Mouse (Mus musculus) left cerebral cortex, adult 11 months (tissue): ENCODE data around the gene Gli2.

ENCODE experiments used
- DNase-seq: peaks from one replicate; pipeline ENCODE4 v3.0.0; 2022; ENCODE audit warnings: low spot score

The Gli2 gene

DNA sequence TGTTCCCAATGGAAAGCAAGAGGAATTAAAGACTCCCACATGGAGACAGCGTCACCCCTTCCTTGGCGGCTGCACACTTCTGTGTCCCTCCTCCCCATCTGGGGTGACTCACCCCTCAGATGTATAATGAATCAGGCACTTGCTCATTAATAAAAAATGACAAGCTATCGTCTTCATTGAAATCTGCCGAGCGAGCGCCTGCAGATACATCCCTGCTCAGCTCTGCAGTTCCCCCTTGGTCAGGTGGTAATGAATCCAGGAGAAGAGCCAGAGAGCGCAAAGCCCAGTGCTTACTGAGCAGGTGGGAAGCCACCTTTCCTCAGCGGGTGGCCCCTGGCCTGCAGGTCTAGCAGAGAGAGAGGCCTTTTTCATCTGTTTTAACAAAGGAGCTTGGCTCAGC is 112.1 kb downstream of the Gli2 start:
- DNase-seq: no peak

GRCm38 (mm10) chr1:118940269-118940840 is 113.1 kb downstream of the Gli2 start:
- no peak for DNase-seq

GRCm38 (mm10) chr1:118938206-118938605 is 115.2 kb downstream of the Gli2 start:
- DNase-seq: no peak

- DNase-seq: no peak
Observed at GRCm38 (mm10) chr1:118936108-118936507, 117.3 kb downstream of the Gli2 start.

DNA sequence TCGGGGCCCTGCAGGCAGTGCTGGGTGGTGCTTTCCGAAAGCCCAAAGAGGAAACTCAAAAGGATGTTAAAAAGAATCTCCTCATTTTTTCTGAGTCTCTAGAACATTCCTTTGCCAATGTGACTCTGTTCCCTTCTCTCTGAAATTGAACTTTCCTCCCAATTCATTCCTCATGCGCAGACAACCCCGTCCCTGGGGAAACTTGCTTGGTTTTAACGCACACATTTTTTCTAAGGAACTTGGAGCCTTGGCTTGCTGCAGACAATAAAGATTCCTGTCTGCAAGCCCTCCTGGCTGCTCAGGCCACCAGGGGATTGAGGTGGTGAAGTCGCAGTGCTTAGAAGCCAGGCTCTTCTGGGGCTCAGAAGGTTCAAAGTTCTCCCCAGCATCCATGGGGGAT is 117.9 kb downstream of the Gli2 start:
- no peak for DNase-seq

DNA sequence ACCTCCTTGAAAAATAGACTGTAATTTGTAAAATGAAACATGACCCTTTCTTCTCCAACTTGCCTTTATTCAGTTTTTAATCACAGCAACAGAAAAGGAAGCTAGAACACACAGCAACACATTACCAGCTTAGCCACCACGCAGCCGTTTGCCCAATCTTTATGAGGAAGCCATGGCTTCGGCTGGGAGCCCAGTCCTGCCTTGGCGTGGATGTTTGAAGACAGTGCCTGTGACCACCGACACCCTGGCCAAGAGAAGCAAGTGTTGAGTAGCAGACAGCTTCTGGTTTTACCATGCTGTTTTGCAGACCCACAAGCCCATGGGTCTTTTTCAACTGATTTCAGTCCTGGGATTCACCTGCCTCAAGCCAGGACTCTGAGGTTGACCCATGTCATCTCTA is 121.3 kb downstream of the Gli2 start:
- DNase-seq: no peak

GRCm38 (mm10) chr1:118927543-118928354 is 125.7 kb downstream of the Gli2 start:
- DNase-seq: no peak

- no peak for DNase-seq
Observed at GRCm38 (mm10) chr1:118926556-118926955, 126.9 kb downstream of the Gli2 start.

DNA sequence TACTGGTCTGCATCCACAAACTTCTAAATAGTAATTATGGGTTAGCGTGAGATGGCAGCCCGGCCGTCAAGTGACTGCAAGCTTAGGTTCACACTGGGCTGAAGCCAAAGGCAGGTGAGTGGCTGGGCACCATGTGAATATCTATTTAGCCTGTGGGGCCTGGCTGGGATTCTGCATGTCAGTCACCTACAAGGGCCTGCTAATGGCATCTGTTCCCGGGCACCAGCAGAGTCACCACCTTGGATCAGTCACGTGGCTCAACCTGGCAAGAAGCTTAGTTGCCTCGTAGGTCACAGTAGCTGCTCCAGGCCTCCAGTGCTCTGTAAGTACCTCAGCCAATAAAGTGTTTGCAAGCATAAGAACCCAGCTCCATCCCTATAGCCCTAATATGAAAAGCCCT is 131.2 kb downstream of the Gli2 start:
- DNase-seq: no peak

GRCm38 (mm10) chr1:118917520-118918220 is 135.7 kb downstream of the Gli2 start:
- DNase-seq: no peak

DNA sequence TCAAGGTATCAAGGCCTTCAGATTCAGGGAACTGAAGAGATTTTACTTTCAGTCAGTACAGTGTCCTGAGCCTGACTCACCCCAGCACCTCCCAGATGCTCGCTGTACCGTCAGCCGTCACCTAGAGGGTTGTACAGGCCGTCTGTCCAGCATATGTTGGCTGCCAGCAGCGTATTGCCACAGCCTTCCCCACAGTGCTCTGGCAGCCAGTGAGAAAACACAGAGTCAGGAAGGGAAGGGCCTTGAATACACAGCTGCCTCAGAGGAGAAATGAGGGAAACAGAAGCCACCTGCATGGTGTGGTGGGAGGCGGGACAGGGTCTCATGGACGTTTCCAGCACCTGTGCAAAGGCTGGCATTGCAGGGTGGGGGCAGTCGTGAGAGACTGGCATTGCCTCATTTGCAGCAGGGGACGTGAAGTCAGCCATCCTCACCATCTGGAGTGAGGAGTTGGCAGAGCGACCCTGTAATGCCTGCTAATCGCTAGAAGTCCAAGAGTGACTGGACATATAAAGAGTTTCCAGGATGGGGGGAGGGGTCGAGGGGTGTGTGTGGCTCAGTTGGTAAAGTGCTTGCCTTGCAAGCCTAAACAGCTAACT is 136.8 kb downstream of the Gli2 start:
- no peak for DNase-seq

DNA sequence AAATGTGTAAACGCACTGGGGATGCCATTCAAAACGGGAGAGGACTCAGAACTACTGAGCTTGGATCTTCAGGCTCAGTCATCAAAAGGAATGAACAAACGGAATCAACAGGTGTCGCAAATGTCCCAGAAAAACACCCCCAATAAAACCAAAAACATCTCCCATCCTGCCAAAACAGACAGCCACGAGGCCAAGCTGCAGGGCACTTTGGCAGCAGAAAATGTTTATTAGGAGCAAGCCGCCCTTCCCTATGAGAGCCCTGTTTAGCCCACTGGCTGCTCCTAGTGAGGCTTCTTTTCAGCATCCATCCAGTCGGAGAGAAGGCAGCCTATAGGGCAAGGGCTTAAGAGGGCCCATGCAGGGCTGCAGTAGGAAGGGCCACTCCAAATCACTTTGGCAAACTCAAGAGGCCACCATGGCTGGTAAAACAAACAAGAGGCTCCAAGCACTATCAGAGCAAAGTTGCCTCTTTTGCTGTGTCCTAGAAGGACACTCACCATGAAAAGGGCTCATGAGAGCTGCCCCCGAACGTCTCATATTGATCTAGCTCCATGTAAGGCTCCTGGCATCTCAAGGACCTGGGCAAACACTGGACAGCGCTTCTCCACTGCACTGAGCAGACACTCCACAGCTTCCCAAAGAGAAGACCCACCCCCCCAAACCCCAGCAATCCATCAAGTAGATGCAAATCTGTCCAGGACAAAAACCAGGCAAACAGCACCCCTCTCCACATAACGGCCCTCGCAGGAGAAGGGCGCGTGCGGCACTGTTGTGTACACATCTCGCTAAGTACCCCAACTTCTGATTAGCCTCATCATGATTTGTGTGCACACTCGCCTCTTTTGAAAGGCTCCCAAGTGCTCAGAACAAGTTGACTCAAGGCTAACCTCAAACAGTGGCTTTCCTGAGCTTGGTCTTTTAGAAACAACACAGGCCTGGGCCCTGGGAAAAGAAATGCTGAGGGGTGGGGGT is 139.7 kb downstream of the Gli2 start:
- no peak for DNase-seq

DNA sequence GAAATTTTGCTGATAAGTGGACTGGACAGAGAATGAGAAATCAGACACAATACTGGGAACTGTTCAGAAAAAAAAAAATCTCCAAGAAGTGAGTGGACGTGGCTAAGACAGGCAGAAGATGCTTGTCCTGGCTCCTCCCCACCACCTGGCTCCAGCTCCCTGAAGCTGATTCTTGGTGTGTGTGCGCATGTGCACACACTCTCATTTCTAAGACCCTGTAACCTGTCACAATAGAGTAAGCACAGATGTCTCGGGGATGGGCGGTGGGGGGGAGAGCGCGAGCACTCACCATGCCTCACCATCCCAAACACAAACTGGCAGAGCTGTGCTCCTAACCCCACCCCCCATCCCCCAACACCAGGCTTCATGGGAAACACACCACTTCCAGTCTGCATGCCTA is 140.5 kb downstream of the Gli2 start:
- DNase-seq: no peak

DNA sequence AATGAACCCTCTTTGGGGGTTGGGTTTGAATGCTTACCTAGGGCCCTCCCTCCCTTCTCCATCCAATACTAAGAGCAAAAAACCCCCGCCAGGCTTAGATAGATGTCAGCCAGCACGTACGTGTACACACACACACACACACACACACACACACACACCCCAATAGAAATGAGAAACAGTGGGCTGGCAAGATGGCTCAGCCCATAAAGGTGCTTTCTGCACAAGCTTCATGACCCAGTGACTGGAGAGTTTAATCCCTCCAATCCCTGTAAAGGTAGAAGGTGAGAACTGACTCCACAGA is 142.0 kb downstream of the Gli2 start:
- DNase-seq: no peak

GRCm38 (mm10) chr1:118910693-118911426 is 142.6 kb downstream of the Gli2 start:
- no peak for DNase-seq

DNA sequence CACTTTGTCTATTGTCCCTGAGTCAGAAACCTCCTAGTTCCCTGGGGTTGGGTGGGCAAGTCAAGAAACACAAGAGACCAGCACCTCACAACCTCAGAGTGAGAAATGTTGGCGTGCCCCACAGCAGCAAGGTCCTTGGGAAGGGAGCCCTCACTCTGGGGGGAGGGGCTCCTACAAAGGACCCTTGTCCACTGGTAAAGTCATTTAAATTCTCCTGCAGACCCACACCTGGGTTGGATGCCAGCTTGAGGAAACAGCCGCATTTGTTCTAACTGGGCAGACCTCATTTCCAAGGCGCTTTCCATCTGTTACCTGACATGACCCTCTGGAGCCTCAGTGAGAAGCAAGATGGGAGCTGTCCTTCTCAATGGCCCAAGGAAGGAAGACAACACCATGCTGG is 144.4 kb downstream of the Gli2 start:
- no peak for DNase-seq

- DNase-seq: no peak
Observed at GRCm38 (mm10) chr1:118907574-118907973, 145.8 kb downstream of the Gli2 start.

GRCm38 (mm10) chr1:118905319-118905718 is 148.1 kb downstream of the Gli2 start:
- no peak for DNase-seq

DNA sequence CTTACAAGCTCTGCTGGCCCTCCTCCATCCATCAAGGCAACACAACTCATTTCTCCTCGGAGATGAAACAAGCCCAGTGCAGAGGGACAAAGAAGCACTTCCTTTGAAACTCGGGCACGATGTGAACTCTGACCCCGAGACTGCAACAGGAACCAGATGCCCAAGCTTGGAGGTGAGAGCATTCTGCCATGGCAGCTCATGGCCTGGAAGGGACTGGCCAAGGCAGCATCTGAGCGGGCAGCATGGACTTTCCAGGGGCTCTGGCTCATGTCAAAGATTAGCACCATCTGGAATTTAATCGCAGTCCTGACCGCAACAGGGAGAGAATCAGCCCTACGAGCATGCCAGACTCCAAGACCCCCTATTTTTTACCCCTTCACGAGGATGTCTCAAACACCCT is 148.5 kb downstream of the Gli2 start:
- no peak for DNase-seq

DNA sequence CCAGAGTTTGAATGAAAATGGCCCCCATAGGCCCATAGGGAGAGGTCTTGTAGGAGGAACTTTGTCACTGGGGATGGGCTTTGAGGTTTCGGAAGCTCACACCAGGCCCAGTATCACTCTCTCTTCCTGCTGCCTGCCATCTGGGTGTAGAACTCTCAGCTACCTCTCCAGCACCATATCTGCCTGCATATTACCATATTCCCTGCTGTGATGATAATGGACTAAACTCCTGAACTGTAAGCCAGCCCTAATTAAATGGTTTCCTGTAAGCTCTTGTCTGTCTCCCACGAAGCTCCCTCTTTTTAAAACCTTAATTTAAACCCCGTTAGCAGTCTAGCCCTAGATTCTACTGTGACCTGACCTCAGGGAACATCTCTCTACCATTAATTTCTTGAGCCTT is 149.0 kb downstream of the Gli2 start:
- no peak for DNase-seq

- no peak for DNase-seq
Observed at GRCm38 (mm10) chr1:118903742-118904141, 149.7 kb downstream of the Gli2 start.
